Mouse (Mus musculus) MEL-GATA-1-ER (cell line): ENCODE data around the gene Ubxn6.

Experiments used
- DNase-seq: peaks from one replicate; pipeline ENCODE4 v3.0.0-alpha.2; 2012; ENCODE audit warnings: low read depth; ENCODE audit errors: extremely low read depth

Ubxn6 gene

GRCm38 (mm10) chr17:56026303-56026702 lies 48.5 kb downstream of the Ubxn6 start:
- DNase-seq: no peak

GRCm38 (mm10) chr17:56024931-56025330 lies 49.9 kb downstream of the Ubxn6 start:
- no peak for DNase-seq

GRCm38 (mm10) chr17:56024476-56024875 lies 50.4 kb downstream of the Ubxn6 start:
- no peak for DNase-seq

- DNase-seq: no peak
Measured at GRCm38 (mm10) chr17:56023386-56023785, 51.4 kb downstream of the Ubxn6 start.

DNA sequence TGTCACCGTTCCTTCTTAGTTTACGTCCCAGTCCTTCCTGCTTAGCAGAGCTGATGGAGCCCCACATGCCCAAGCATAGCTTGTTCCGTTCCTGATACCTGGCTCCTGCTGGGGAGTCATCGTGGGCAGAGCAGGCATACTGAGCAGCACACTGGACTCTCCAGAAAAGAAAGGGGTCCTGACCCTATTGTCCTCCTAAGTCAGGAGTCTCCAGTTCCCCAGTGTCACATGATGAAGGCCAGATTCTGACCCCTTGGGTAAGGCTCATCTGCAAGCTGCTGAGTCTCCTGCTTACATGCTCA lies 51.9 kb downstream of the Ubxn6 start:
- DNase-seq: no peak

GRCm38 (mm10) chr17:56022131-56022988 lies 52.5 kb downstream of the Ubxn6 start:
- DNase-seq: no peak

DNA sequence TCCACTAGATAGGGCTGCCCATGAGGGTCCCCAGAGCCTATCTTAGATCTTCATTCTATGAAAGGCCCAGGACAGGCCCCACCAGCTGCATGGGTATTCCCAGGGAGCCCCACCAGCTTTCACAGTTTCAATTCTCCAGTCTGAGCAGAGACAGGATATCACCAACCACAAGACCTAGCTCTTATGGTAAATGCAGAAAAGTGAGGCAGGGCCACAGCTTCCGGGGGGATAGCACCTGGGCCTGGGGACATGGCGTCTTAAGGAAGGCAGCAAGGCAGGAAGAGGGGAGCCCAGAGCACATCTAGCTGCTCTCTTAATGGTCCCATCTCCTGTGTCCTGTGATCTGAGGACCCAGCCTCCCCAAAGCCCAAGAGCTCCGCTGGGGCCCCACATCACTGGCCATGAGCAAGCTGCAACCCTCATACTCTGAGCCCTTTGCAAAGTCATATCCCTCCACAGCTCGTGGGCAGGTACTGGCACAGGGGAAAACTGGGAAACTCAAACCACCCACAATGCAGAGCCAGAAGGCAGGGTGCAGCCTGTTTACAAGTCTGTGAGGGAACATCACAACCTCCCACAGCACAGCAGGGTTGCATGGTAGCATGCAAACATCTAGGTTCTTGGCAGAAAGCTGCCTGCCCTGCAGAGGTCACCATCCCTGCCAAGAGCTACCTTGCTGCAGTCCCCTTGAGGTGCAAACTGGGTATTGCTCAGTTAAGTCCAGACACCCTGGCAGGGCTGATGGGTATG lies 53.5 kb downstream of the Ubxn6 start:
- no peak for DNase-seq

DNA sequence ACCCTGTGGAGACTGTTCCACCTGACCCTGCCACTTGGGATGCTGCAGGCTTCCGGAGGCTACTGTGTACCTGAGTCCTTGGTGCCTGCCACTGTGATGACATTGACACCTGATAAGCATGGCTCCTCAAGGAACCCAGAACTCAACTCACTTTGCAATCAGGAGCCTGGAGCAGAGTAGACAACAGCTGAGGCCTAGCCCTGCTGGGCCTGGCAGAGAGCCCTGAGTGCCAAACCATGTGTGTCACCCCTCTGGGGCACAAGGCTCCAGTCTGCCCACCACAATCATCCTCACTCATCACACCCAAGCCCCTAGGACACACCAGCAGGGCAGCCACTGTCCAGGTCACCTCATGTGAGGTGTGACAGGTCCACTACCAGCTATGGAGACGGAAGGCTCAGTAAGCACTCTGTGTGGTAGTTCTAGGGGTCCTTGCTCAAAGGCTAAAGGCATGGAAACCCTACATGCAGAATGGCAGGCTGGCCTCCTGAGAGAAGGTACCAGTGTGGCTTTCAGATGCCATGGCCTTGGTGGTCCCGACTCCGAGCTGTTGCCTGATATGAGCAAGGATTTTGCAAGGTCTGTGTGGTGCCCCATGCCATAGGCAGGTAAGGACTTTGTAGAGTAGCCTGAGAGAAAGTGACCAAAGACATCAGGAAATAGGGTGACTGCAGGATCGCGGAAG lies 54.3 kb downstream of the Ubxn6 start:
- DNase-seq: no peak

DNA sequence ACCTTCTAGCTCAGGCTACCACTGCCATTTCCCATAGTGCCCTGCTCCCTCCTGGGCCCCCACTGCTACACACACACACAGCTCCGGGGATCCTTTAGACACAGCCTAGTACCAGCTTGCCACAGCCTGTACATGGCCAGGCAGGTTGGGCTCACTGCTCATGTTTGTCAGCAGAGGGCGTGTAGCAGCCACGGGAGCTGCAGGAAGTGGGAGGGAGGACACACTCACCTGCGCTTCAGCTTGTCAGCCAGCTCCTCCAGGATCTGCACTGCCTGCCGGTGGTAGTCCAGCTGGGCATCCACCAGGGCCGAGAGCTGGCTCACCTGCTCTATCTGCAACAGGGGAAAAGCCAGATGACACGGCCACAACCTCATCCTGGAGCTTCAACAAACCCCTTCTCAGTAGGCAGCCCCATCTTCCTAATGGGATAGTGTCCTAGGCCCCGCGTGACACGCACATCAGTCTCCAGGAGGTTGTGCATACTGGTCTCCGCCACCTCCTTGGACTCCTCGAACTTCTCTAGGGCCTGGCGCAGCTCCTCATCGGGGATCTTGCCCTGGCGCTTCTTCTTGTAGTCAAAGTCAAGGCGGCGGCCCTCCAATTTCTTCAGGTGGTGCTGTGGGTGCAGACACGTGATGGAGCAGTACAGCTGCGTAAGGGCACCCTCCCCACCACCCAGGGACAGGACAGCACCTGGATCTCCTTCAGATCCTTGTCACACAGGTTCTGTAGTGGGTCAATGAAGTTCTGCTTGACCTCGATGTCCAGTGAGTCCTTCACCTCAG lies 56.3 kb downstream of the Ubxn6 start:
- no peak for DNase-seq

DNA sequence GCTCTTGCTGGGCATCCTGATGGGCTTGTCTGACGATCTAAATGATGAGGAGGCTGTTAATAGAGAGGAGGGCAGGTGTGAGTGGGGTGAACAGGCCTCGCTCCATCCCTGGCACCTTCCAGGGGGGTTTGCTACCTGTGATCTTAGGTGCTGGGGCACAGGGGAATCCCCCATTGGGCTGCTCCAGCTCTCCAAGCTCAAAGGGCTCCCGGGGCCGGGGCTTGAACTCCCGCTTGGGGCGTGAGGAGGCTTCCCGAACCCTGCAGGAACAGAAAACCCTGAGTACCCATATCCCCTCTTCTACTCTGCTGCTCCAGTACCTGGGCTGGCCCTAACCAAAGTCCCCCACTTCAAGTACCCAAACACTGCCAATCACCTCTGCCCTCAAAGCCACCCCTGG lies 57.0 kb downstream of the Ubxn6 start:
- DNase-seq: no peak
